Mouse (Mus musculus) G1E (cell line): ENCODE results near the gene Jph3. TPM values are rescaled to one million over a fixed set of nuclear protein-coding genes. Genes with fewer than 3 reads are reported as not detected.

Source experiments
- ATAC-seq: 2 replicates; pipeline ENCODE4 v1.8.0; 2016; ENCODE audit warnings: mild to moderate bottlenecking; ENCODE audit not compliant: insufficient number of reproducible peaks, poor library complexity, low FRiP score, severe bottlenecking; ENCODE audit errors: extremely low read depth
- DNase-seq: peaks from one replicate; pipeline ENCODE4 v3.0.0; 2012; ENCODE audit warnings: low spot score
- H3K27me3 ChIP-seq: 2 replicates; pipeline ENCODE4 v1.6.1; 2012; ENCODE audit warnings: mild to moderate bottlenecking, low read length, inconsistent platforms; ENCODE audit not compliant: insufficient read depth
- H3K36me3 ChIP-seq: replicated peaks from 2 replicates; pipeline ENCODE3; 2012; ENCODE audit warnings: mild to moderate bottlenecking, inconsistent platforms
- H3K4me1 ChIP-seq: 2 replicates; pipeline ENCODE4 v1.6.1; 2012; ENCODE audit warnings: low read depth, low read length, inconsistent platforms, mixed read lengths; ENCODE audit not compliant: insufficient read depth
- H3K4me3 ChIP-seq: 2 replicates; pipeline ENCODE4 v1.5.1; 2012; ENCODE audit warnings: low read depth, mild to moderate bottlenecking, inconsistent platforms, low read length, moderate library complexity, mixed read lengths
- H3K9me3 ChIP-seq: replicated peaks from 2 replicates; pipeline ENCODE4 v1.6.1; 2012; ENCODE audit warnings: inconsistent platforms
- CTCF ChIP-seq: IDR thresholded peaks from 2 replicates; pipeline ENCODE4 v1.5.1; 2012; ENCODE audit warnings: low read depth, low read length, inconsistent platforms, mixed read lengths
- GATA1 ChIP-seq: IDR thresholded peaks from 2 replicates; pipeline ENCODE4 v1.6.1; 2012; ENCODE audit warnings: borderline replicate concordance, low read length, inconsistent platforms, mixed read lengths
- GATA2 ChIP-seq: IDR thresholded peaks from 2 replicates; pipeline ENCODE4 v1.6.1; 2012; ENCODE audit warnings: low read depth, low read length, inconsistent platforms, borderline replicate concordance
- POLR2AphosphoS5 ChIP-seq: IDR thresholded peaks from 2 replicates; pipeline ENCODE4 v1.6.1; 2012; ENCODE audit warnings: low read depth, low read length, inconsistent platforms; ENCODE audit not compliant: insufficient replicate concordance
- TAL1 ChIP-seq: conservative IDR thresholded peaks from 2 replicates; pipeline ENCODE4 v1.6.1; 2012; ENCODE audit warnings: low read depth, low read length, inconsistent platforms, mixed read lengths
- polyA plus RNA-seq: library from polyadenylated mRNA; stranded (reverse); fragments of >175 nt; gene quantifications from 2 replicates; pipeline ENCODE4 v1.2.3, GENCODE M21; 2012
- total RNA-seq, 2 experiments: library from RNA; stranded (forward) in 1 of 2; stranded (reverse) in 1 of 2; fragments of 200-1000 nt in 1 of 2; fragments of >200 nt in 1 of 2; fragmentation: Nextera tagmentation in 1 of 2; gene quantifications; 2 replicates each; pipeline ENCODE4 v1.2.3; 2014 to 2017

Gene Jph3
- total and polyA plus RNA-seq, 3 experiments: 3.3 TPM; not detected in 2

DNA sequence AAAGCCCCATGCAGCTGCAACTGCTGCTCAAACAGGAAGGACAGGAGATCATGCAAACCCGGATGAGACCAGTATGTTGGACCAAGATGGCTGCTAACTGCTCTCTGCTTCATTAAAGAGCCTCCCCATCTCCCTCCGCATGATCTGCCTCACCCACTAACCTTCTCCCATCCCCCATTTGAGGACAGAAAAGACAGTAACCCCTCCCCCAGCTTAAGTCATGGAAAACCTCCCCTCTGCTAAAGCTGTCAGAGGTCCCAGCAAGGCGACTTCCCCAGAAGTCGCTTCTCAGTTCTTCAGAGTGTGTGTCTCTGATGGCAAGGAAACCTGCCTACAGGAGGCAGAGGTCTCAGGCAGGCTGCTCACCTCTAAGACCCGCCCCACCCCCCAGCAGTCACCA is 40.9 kb upstream of the Jph3 start:
- Histone ChIP-seq H3K4me3 (no peak overlapping the region), H3K36me3 (no peaks in the 10 kb centered on the region), H3K27me3 (no peaks in the 10 kb centered on the region; the same call in 1 of the 2 replicates), H3K4me1 (no peaks in the 10 kb centered on the region), H3K9me3 (peaks cover 39% of the 10 kb centered on the region)
- ATAC-seq (no peak), DNase-seq (no peak)
- TF ChIP-seq POLR2AphosphoS5: no peak
- TF ChIP-seq TAL1: no peak
- TF ChIP-seq GATA1: no peak
- TF ChIP-seq GATA2: no peak
- no peak for TF ChIP-seq CTCF

DNA sequence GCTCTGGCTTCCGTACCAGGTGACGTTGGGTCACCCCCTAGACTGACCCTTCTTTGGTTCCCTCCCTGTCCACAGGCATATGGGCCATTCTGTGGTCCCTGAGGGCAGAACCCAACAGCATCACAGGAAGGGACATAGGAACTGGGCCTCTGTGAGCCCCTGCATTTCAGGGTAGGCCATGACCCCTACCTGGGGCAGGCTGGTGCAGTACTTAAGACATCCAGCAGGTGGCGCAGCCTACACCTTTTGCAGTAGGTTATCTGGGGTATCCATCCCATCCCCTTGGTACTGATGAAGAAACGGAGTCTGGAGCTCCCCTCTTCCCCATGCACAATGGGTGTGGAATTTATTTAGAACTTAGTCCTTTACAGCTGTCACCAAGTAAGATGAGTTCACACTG is 35.0 kb upstream of the Jph3 start:
- no peaks in the 10 kb centered on the region; the same call in 1 of the 2 replicates for H3K27me3 ChIP-seq
- ATAC-seq: no peak; the same call in 1 of the 2 replicates
- DNase-seq: peak; percentile 18
- H3K36me3 ChIP-seq: no peaks in the 10 kb centered on the region
- TF ChIP-seq TAL1 (no peak), GATA2 (no peak), CTCF (peak; percentile 87), POLR2AphosphoS5 (no peak), GATA1 (no peak)
- H3K4me1 ChIP-seq: peaks cover 3% of the 10 kb centered on the region; the same call in 1 of the 2 replicates
- no peak overlapping the region for H3K4me3 ChIP-seq
- peaks cover 26% of the 10 kb centered on the region for H3K9me3 ChIP-seq

DNA sequence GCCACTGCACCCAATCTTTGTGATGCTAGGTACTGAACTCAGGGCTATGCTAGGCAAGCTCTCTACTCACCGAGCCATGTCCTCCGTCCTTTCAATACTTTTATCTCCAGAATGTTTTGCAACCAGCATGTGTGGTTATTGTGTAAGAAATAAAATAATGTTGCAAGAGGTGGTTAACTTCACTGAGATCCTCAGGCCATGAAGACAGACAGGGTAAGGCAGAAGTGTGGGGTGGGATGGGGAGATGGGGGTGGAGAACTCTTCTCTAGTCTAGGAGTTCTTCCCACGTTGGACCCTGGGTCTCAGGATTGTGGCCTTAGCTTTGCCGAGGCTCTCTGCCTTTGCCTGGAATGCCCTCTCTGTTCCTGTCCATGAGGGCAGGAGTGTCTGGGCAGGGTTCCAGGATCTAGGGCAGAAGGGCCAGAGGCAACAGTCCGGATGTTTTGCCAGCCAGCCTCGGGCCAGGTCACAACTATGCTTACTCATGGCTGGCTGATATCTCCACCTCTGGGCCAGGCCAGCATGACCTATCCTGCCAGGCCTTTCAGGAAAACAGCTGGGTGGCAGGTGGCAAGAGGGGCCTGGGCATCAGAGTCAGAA is 33.7 kb upstream of the Jph3 start:
- no peaks in the 10 kb centered on the region; the same call in 1 of the 2 replicates for H3K27me3 ChIP-seq
- DNase-seq (no peak), ATAC-seq (no peak)
- no peaks in the 10 kb centered on the region for H3K36me3 ChIP-seq
- TF ChIP-seq GATA2 (no peak), TAL1 (no peak)
- no peak overlapping the region for H3K4me3 ChIP-seq
- peaks cover 23% of the 10 kb centered on the region for H3K9me3 ChIP-seq
- peaks cover 3% of the 10 kb centered on the region; the same call in 1 of the 2 replicates for H3K4me1 ChIP-seq

DNA sequence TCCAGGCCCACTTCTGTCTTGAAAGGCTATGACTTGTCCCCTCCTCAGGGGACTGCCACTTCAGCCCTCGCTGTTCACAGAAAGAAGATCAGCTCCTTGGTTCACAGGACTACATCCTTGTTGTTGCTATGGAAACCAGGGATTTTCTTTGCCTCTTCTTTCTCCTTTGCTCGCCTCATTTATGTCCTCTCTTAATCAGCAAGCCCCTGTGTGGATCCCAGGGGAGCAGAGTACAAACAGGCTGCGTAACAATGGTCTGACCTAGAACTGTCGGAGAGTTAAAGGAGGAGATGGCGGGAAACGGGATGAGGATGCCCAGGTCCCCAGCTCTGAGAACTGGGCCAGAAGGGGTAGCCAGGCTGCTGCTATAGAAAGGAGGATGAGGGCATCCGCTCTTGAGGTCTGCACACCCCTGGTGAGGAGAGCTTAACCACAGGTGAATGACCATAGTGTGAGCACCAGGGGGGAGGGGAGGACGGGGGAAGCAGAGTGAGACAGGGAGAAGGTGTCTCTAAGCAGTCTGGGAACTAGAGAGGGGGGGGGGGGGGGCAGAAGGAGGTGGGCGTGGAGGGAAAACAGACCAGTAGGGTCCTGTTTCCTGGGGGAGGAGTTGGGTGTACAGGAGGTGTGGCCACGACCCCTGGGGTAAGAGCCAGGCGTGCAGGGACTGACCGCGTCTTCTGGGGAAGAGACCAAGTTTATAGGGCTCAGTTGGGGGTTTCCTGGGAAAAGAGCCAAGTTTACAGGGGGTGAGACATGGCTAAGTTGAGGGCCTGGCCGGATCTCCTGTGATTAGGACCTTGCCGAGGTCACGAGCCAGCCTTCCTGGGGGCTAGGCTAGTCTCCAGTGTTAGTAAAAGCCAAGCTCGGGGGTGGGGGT is 31.4 kb upstream of the Jph3 start:
- no peak overlapping the region for H3K4me3 ChIP-seq
- ATAC-seq: no peak
- no peak for DNase-seq
- H3K27me3 ChIP-seq: no peaks in the 10 kb centered on the region; the same call in 1 of the 2 replicates
- peaks cover 3% of the 10 kb centered on the region; the same call in 1 of the 2 replicates for H3K4me1 ChIP-seq
- no peaks in the 10 kb centered on the region for H3K36me3 ChIP-seq
- peaks cover 18% of the 10 kb centered on the region for H3K9me3 ChIP-seq
- no peak for TF ChIP-seq GATA1
- no peak for TF ChIP-seq GATA2
- no peak for TF ChIP-seq POLR2AphosphoS5
- TF ChIP-seq CTCF: no peak
- TF ChIP-seq TAL1: no peak

GRCm38 (mm10) chr8:121698615-121699101 is 30.8 kb upstream of the Jph3 start:
- Histone ChIP-seq H3K4me1 (peaks cover 3% of the 10 kb centered on the region; the same call in 1 of the 2 replicates), H3K27me3 (no peaks in the 10 kb centered on the region; the same call in 1 of the 2 replicates), H3K9me3 (peaks cover 15% of the 10 kb centered on the region), H3K36me3 (no peaks in the 10 kb centered on the region), H3K4me3 (no peak overlapping the region)
- no peak for TF ChIP-seq CTCF
- TF ChIP-seq TAL1: no peak
- no peak for TF ChIP-seq GATA1
- no peak for TF ChIP-seq POLR2AphosphoS5
- no peak for TF ChIP-seq GATA2
- ATAC-seq: no peak
- DNase-seq: no peak

- ATAC-seq: no peak
- H3K36me3 ChIP-seq: no peaks in the 10 kb centered on the region
- peaks cover 14% of the 10 kb centered on the region for H3K9me3 ChIP-seq
- peaks cover 3% of the 10 kb centered on the region; the same call in 1 of the 2 replicates for H3K4me1 ChIP-seq
- no peak for DNase-seq
- H3K4me3 ChIP-seq: no peak overlapping the region
- no peak for TF ChIP-seq GATA2
- TF ChIP-seq CTCF: no peak
- TF ChIP-seq GATA1: no peak
- no peak for TF ChIP-seq POLR2AphosphoS5
- no peak for TF ChIP-seq TAL1
- no peaks in the 10 kb centered on the region; the same call in 1 of the 2 replicates for H3K27me3 ChIP-seq
Measured at GRCm38 (mm10) chr8:121699936-121700335, 29.5 kb upstream of the Jph3 start.
